Mouse (Mus musculus): Measurements from ENCODE around the gene Frmd8.

GRCm38 (mm10) chr19:5832326-5832725 is 42.7 kb downstream of the Frmd8 start:
- no peak for TF ChIP-seq CTCF (IDR thresholded peaks at IDR 0.05; ENCODE audit: control insufficient read depth, insufficient read depth, low read length)
- no peak for TF ChIP-seq POLR2A (IDR thresholded peaks at IDR 0.05; ENCODE audit: borderline replicate concordance, control insufficient read depth, low read depth, low read length)
